Mouse (Mus musculus) gastrocnemius, adult 2 months (tissue): ENCODE data around the gene Gm20388. TPM values are rescaled to one million over a fixed set of nuclear protein-coding genes. Genes with fewer than 3 reads are reported as not detected.

Source experiments
- DNase-seq: peaks from one replicate; pipeline ENCODE4 v3.0.0; 2022
- H3K27ac ChIP-seq: fragments of 200-600 bp; 2 replicates; pipeline ENCODE4 v1.8.1; 2022; ENCODE audit warnings: mild to moderate bottlenecking
- H3K4me3 ChIP-seq: fragments of 200-600 bp; 2 replicates; pipeline ENCODE4 v1.8.1; 2022; ENCODE audit warnings: mild to moderate bottlenecking, moderate library complexity
- CTCF ChIP-seq: fragments of 200-600 bp; IDR thresholded peaks from 2 replicates; pipeline ENCODE4 v1.8.1; 2022; ENCODE audit warnings: antibody characterized with exemption, mild to moderate bottlenecking, moderate library complexity
- intact Hi-C: fragments of 180-260 bp; cut with DNase I; formaldehyde crosslinking; loops from one replicate; pipeline ENCODE4 v1.15.1; 2025
- total RNA-seq, 2 experiments: library from RNA; stranded (reverse); gene quantifications; 2 replicates each; pipeline ENCODE4 v1.2.3; 2021

The Gm20388 gene
- total RNA-seq, 2 experiments from 2014 or later, result 6.1 to 15.0 TPM

- intact Hi-C loops, result no loop called here
- peak; percentile 93 for DNase-seq
- H3K4me3 ChIP-seq, result peak overlapping the region; percentile 42
- peak overlapping the region; percentile 83 for H3K27ac ChIP-seq
- no peak for TF ChIP-seq CTCF
Observed at GRCm38 (mm10) chr8:124316466-124317136, 4406.0 kb downstream of the Gm20388 start.

- H3K4me3 ChIP-seq, result peak overlapping the region; percentile 42
- intact Hi-C loops, result no loop called here
- no peak for TF ChIP-seq CTCF
- H3K27ac ChIP-seq, result peak overlapping the region; percentile 83
- DNase-seq, result peak; percentile 66
Observed at GRCm38 (mm10) chr8:124317191-124317682, 4406.6 kb downstream of the Gm20388 start.

GRCm38 (mm10) chr8:124317821-124318220 lies 4407.2 kb downstream of the Gm20388 start:
- intact Hi-C loops, result loop anchor here (2.0 kb wide), 1 partner anchor 33 kb away; no protein-coding TSS in a partner anchor
- no peak for TF ChIP-seq CTCF
- no peak overlapping the region; the same call in 1 of the 2 replicates for H3K4me3 ChIP-seq
- DNase-seq, result no peak
- H3K27ac ChIP-seq, result peak overlapping the region; percentile 83

- peak; percentile 80 for DNase-seq
- Histone ChIP-seq H3K4me3 (no peak overlapping the region), H3K27ac (peak overlapping the region; percentile 83)
- intact Hi-C loops, result loop anchor here (2.0 kb wide), 1 partner anchor 34 kb away; no protein-coding TSS in a partner anchor
- TF ChIP-seq CTCF, result no peak
Observed at GRCm38 (mm10) chr8:124318612-124319315, 4408.1 kb downstream of the Gm20388 start.

- no peak for TF ChIP-seq CTCF
- intact Hi-C loops, result loop anchor here (2.0 kb wide), 1 partner anchor 34 kb away; no protein-coding TSS in a partner anchor
- Histone ChIP-seq H3K27ac (peak overlapping the region; percentile 83), H3K4me3 (no peak overlapping the region)
- DNase-seq, result no peak
Observed at GRCm38 (mm10) chr8:124319316-124319652, 4408.6 kb downstream of the Gm20388 start.

- TF ChIP-seq CTCF, result no peak
- intact Hi-C loops, result no loop called here
- DNase-seq, result no peak
- Histone ChIP-seq H3K4me3 (no peak overlapping the region), H3K27ac (peak overlapping the region; percentile 48; the same call in 1 of the 2 replicates)
Observed at GRCm38 (mm10) chr8:124321227-124321840, 4410.7 kb downstream of the Gm20388 start.

- no peak for TF ChIP-seq CTCF
- intact Hi-C loops, result no loop called here
- no peak overlapping the region for H3K27ac ChIP-seq
- no peak overlapping the region for H3K4me3 ChIP-seq
- DNase-seq, result no peak
Observed at GRCm38 (mm10) chr8:124323356-124323755, 4412.7 kb downstream of the Gm20388 start.

GRCm38 (mm10) chr8:124328259-124328658 lies 4417.6 kb downstream of the Gm20388 start:
- no peak for DNase-seq
- intact Hi-C loops, result no loop called here
- Histone ChIP-seq H3K4me3 (no peak overlapping the region), H3K27ac (no peak overlapping the region)
- no peak for TF ChIP-seq CTCF

- no peak overlapping the region for H3K27ac ChIP-seq
- no peak for TF ChIP-seq CTCF
- intact Hi-C loops, result no loop called here
- DNase-seq, result no peak
- H3K4me3 ChIP-seq, result no peak overlapping the region
Observed at GRCm38 (mm10) chr8:124329690-124330089, 4419.0 kb downstream of the Gm20388 start.

- intact Hi-C loops, result no loop called here
- peak; percentile 59 for DNase-seq
- Histone ChIP-seq H3K4me3 (no peak overlapping the region), H3K27ac (no peak overlapping the region)
- no peak for TF ChIP-seq CTCF
Observed at GRCm38 (mm10) chr8:124330433-124330832, 4419.8 kb downstream of the Gm20388 start.

- Histone ChIP-seq H3K4me3 (no peak overlapping the region), H3K27ac (no peak overlapping the region)
- intact Hi-C loops, result no loop called here
- TF ChIP-seq CTCF, result no peak
- no peak for DNase-seq
Observed at GRCm38 (mm10) chr8:124331094-124331493, 4420.5 kb downstream of the Gm20388 start.

GRCm38 (mm10) chr8:124331706-124332105 lies 4421.1 kb downstream of the Gm20388 start:
- Histone ChIP-seq H3K27ac (no peak overlapping the region), H3K4me3 (no peak overlapping the region)
- no peak for DNase-seq
- intact Hi-C loops, result no loop called here
- TF ChIP-seq CTCF, result no peak

- peak; percentile 12 for DNase-seq
- Histone ChIP-seq H3K27ac (no peak overlapping the region), H3K4me3 (no peak overlapping the region)
- no peak for TF ChIP-seq CTCF
- intact Hi-C loops, result no loop called here
Observed at GRCm38 (mm10) chr8:124336302-124336701, 4425.7 kb downstream of the Gm20388 start.
